Comparison of ENCODE assay signal across 22 mouse cellular contexts in genomic region chr15:11098940-11099339, GRCm38 (mm10). TPM values are rescaled to one million over a fixed set of nuclear protein-coding genes. Genes with fewer than 3 reads are reported as not detected.
DNase-seq lines count a peak whose midpoint lies in the region; ATAC-seq lines count a peak whose summit lies in the region.
"Had no signal": no experiment of that assay in that cellular context is flagged by ENCODE, and none has a peak within 500 bp of the region (broad histone marks: within the 10 kb centered on the region; RNA-seq: fewer than 3 reads in every experiment).

No protein-coding gene starts in this region.

- H3K4me3 ChIP-seq in kidney, embryonic 15.5 days (replicated peaks): no peak overlapping the region
- H3K4me3 ChIP-seq in embryonic facial prominence, embryonic 12.5 days: no peak overlapping the region
- no peak overlapping the region for H3K4me3 ChIP-seq in hindbrain, embryonic 15.5 days
- no peak overlapping the region for H3K4me3 ChIP-seq in limb, embryonic 15.5 days
- H3K4me3 ChIP-seq: forebrain, embryonic 12.5 days; heart, adult 2 months; intestine, embryonic 15.5 days; layer of hippocampus, adult 2 months; liver, embryonic 15.5 days; midbrain, embryonic 10.5 days had no signal

- ATAC-seq in kidney, embryonic 15.5 days (replicated peaks; ENCODE audit: low FRiP score): no peak
- no peak for ATAC-seq in embryonic facial prominence, embryonic 12.5 days (ENCODE audit: insufficient number of reproducible peaks, insufficient read depth, low FRiP score, low TSS enrichment)
- ATAC-seq in hindbrain, embryonic 15.5 days (ENCODE audit: low FRiP score, low read depth): peak; percentile 79; the same call in 1 of the 2 replicates
- no peak for ATAC-seq in limb, embryonic 15.5 days (ENCODE audit: insufficient number of reproducible peaks, low FRiP score, low TSS enrichment, low read depth)
- ATAC-seq: intestine, embryonic 15.5 days had no signal

- H3K27ac ChIP-seq in kidney, embryonic 15.5 days: peak overlapping the region; percentile 67
- H3K27ac ChIP-seq in embryonic facial prominence, embryonic 12.5 days: peak overlapping the region; percentile 51; the same call in 1 of the 2 replicates
- peak overlapping the region; percentile 0; the same call in 1 of the 2 replicates for H3K27ac ChIP-seq in hindbrain, embryonic 15.5 days (replicated peaks)
- H3K27ac ChIP-seq in limb, embryonic 15.5 days: peak overlapping the region; percentile 78
- H3K27ac ChIP-seq: forebrain, embryonic 12.5 days; heart, adult 2 months; intestine, embryonic 15.5 days; kidney, postnatal 0 days; layer of hippocampus, adult 2 months; liver, embryonic 15.5 days; macrophage; midbrain, embryonic 10.5 days; stomach, postnatal 0 days had no signal

- no peaks in the 10 kb centered on the region for H3K9me3 ChIP-seq in kidney, embryonic 15.5 days (replicated peaks)
- no peaks in the 10 kb centered on the region for H3K9me3 ChIP-seq in embryonic facial prominence, embryonic 12.5 days
- H3K9me3 ChIP-seq in hindbrain, embryonic 15.5 days: no peaks in the 10 kb centered on the region
- no peaks in the 10 kb centered on the region for H3K9me3 ChIP-seq in limb, embryonic 15.5 days
- H3K9me3 ChIP-seq: forebrain, embryonic 12.5 days; intestine, embryonic 15.5 days; liver, embryonic 15.5 days; midbrain, embryonic 10.5 days had no signal

- no peak overlapping the region for H3K9ac ChIP-seq in kidney, embryonic 15.5 days
- no peak overlapping the region for H3K9ac ChIP-seq in embryonic facial prominence, embryonic 12.5 days
- no peak overlapping the region for H3K9ac ChIP-seq in hindbrain, embryonic 15.5 days
- H3K9ac ChIP-seq in limb, embryonic 15.5 days: no peak overlapping the region
- H3K9ac ChIP-seq: forebrain, embryonic 12.5 days; intestine, embryonic 15.5 days; liver, embryonic 15.5 days had no signal

- H3K4me2 ChIP-seq in kidney, embryonic 15.5 days: no peak overlapping the region
- no peak overlapping the region for H3K4me2 ChIP-seq in embryonic facial prominence, embryonic 12.5 days (replicated peaks)
- no peak overlapping the region for H3K4me2 ChIP-seq in hindbrain, embryonic 15.5 days
- H3K4me2 ChIP-seq in limb, embryonic 15.5 days: no peak overlapping the region
- H3K4me2 ChIP-seq: forebrain, embryonic 12.5 days; intestine, embryonic 15.5 days; liver, embryonic 15.5 days had no signal

- no peaks in the 10 kb centered on the region for H3K27me3 ChIP-seq in kidney, embryonic 15.5 days
- no peaks in the 10 kb centered on the region for H3K27me3 ChIP-seq in embryonic facial prominence, embryonic 12.5 days
- no peaks in the 10 kb centered on the region for H3K27me3 ChIP-seq in hindbrain, embryonic 15.5 days
- no peaks in the 10 kb centered on the region for H3K27me3 ChIP-seq in limb, embryonic 15.5 days
- H3K27me3 ChIP-seq: forebrain, embryonic 12.5 days; intestine, embryonic 15.5 days; liver, embryonic 15.5 days had no signal

- H3K36me3 ChIP-seq in kidney, embryonic 15.5 days: no peaks in the 10 kb centered on the region
- H3K36me3 ChIP-seq in embryonic facial prominence, embryonic 12.5 days: no peaks in the 10 kb centered on the region
- no peaks in the 10 kb centered on the region for H3K36me3 ChIP-seq in hindbrain, embryonic 15.5 days
- H3K36me3 ChIP-seq in limb, embryonic 15.5 days: no peaks in the 10 kb centered on the region
- H3K36me3 ChIP-seq: forebrain, embryonic 12.5 days; intestine, embryonic 15.5 days; liver, embryonic 15.5 days; midbrain, embryonic 10.5 days had no signal

- 41% methylated on average over 7 of the region's 7 CpGs for WGBS in kidney, embryonic 15.5 days
- 66% methylated on average over 7 of the region's 7 CpGs for WGBS in embryonic facial prominence, embryonic 12.5 days
- 68% methylated on average over 7 of the region's 7 CpGs for WGBS in hindbrain, embryonic 15.5 days
- WGBS in limb, embryonic 15.5 days: 64% methylated on average over 7 of the region's 7 CpGs

- no peak for DNase-seq in kidney, postnatal 36 days
- DNase-seq in spleen, postnatal 14 days (ENCODE audit: low spot score in 2 of 2): no peak
- no peak for DNase-seq in thymus, postnatal 14 days
- DNase-seq: cerebellum, adult 8-10 months; gastrocnemius, postnatal 10 days; heart, adult 2 months; heart, postnatal 36 days; layer of hippocampus, postnatal 36 days; right cerebral cortex, postnatal 4 days; thymus, postnatal 25 days had no signal

- H3K4me1 ChIP-seq in kidney, embryonic 15.5 days: peaks cover 13% of the 10 kb centered on the region
- H3K4me1 ChIP-seq in embryonic facial prominence, embryonic 12.5 days: peaks cover 12% of the 10 kb centered on the region; the same call in 1 of the 2 replicates
- peaks cover 11% of the 10 kb centered on the region; the same call in 1 of the 2 replicates for H3K4me1 ChIP-seq in hindbrain, embryonic 15.5 days (replicated peaks)
- peaks cover 14% of the 10 kb centered on the region; the same call in 1 of the 2 replicates for H3K4me1 ChIP-seq in limb, embryonic 15.5 days
- H3K4me1 ChIP-seq: forebrain, embryonic 12.5 days; intestine, embryonic 15.5 days; liver, embryonic 15.5 days had no signal

RNA-seq across cellular contexts. Expression of gene Adamts12, which starts 34.4 kb away (rescaled TPM):
- polyA plus RNA-seq in kidney, embryonic 15.5 days (2015; fragmentation: Nextera tagmentation; extraction: Ambion mirVana): 3.9 and 4.0 TPM in 2 replicates
- 3.4 TPM in 2 replicates for polyA plus RNA-seq in embryonic facial prominence, embryonic 12.5 days (2016; fragmentation: Nextera tagmentation; extraction: Ambion mirVana)
- 1.5 and 2.0 TPM in 2 replicates for polyA plus RNA-seq in hindbrain, embryonic 15.5 days (2015; fragmentation: Nextera tagmentation; extraction: Ambion mirVana)
- polyA plus RNA-seq in limb, embryonic 15.5 days (2015; fragmentation: Nextera tagmentation; extraction: Ambion mirVana): 6.2 and 6.6 TPM in 2 replicates

Comparison
In these comparisons a context has a peak if more than half of its experiments do, and no peak if none do; other contexts are left out.
1. H3K27ac ChIP-seq: peak in every context shown above with its lines; median percentile 78 in limb, embryonic 15.5 days; 67 in kidney, embryonic 15.5 days; 51 in embryonic facial prominence, embryonic 12.5 days; 0 in hindbrain, embryonic 15.5 days.